Mouse (Mus musculus): ENCODE data around the gene Btg2.

Gene Btg2

GRCm38 (mm10) chr1:134078802-134079476 is at the start of gene Btg2:
Btg2 (minus strand) TSS chr1:134079120.
- peak; percentile 96 for DNase-seq (ENCODE audit: low spot score)

GRCm38 (mm10) chr1:134122195-134122594 is 43.3 kb upstream of the Btg2 start:
- peak; percentile 28 for DNase-seq (ENCODE audit: low spot score)

GRCm38 (mm10) chr1:134120179-134120578 is 41.3 kb upstream of the Btg2 start:
- peak; percentile 78 for DNase-seq (ENCODE audit: low spot score)

- no peak for DNase-seq (ENCODE audit: low spot score)
Measured at GRCm38 (mm10) chr1:134117110-134117509, 38.2 kb upstream of the Btg2 start.

GRCm38 (mm10) chr1:134115424-134115823 is 36.5 kb upstream of the Btg2 start:
- no peak for DNase-seq (ENCODE audit: low spot score)

GRCm38 (mm10) chr1:134114730-134115129 is 35.8 kb upstream of the Btg2 start:
- DNase-seq (ENCODE audit: low spot score), result no peak

GRCm38 (mm10) chr1:134114018-134114417 is 35.1 kb upstream of the Btg2 start:
- DNase-seq (ENCODE audit: low spot score), result no peak

GRCm38 (mm10) chr1:134113560-134113959 is 34.6 kb upstream of the Btg2 start:
- no peak for DNase-seq (ENCODE audit: low spot score)

GRCm38 (mm10) chr1:134110979-134111378 is 32.1 kb upstream of the Btg2 start, which contains the start of gene Chit1:
Chit1 (plus strand) TSS chr1:134111242.
- DNase-seq (ENCODE audit: low spot score), result no peak

GRCm38 (mm10) chr1:134110449-134110848 is 31.5 kb upstream of the Btg2 start:
- no peak for DNase-seq (ENCODE audit: low spot score)

- DNase-seq (ENCODE audit: low spot score), result no peak
Measured at GRCm38 (mm10) chr1:134110015-134110414, 31.1 kb upstream of the Btg2 start.

- DNase-seq (ENCODE audit: low spot score), result no peak
Measured at GRCm38 (mm10) chr1:134107777-134108176, 28.9 kb upstream of the Btg2 start.

GRCm38 (mm10) chr1:134106719-134107118 is 27.8 kb upstream of the Btg2 start:
- peak; percentile 73 for DNase-seq (ENCODE audit: low spot score)

- DNase-seq (ENCODE audit: low spot score), result no peak
Measured at GRCm38 (mm10) chr1:134105764-134106430, 27.0 kb upstream of the Btg2 start.

GRCm38 (mm10) chr1:134105043-134105763 is 26.3 kb upstream of the Btg2 start:
- DNase-seq (ENCODE audit: low spot score), result no peak

GRCm38 (mm10) chr1:134103861-134104260 is 24.9 kb upstream of the Btg2 start:
- DNase-seq (ENCODE audit: low spot score), result peak; percentile 84

- no peak for DNase-seq (ENCODE audit: low spot score)
Measured at GRCm38 (mm10) chr1:134101593-134101992, 22.7 kb upstream of the Btg2 start.

- DNase-seq (ENCODE audit: low spot score), result no peak
Measured at GRCm38 (mm10) chr1:134100928-134101327, 22.0 kb upstream of the Btg2 start.

GRCm38 (mm10) chr1:134100401-134100800 is 21.5 kb upstream of the Btg2 start:
- no peak for DNase-seq (ENCODE audit: low spot score)

- no peak for DNase-seq (ENCODE audit: low spot score)
Measured at GRCm38 (mm10) chr1:134099516-134100235, 20.8 kb upstream of the Btg2 start.

- DNase-seq (ENCODE audit: low spot score), result peak; percentile 98
Measured at GRCm38 (mm10) chr1:134098726-134099515, 20.0 kb upstream of the Btg2 start.
